Mouse (Mus musculus) limb, embryonic 13.5 days (tissue): Measurements from ENCODE around the gene Ugt2a2. TPM values are rescaled to one million over a fixed set of nuclear protein-coding genes. Genes with fewer than 3 reads are reported as not detected.
"Not testable (repeated sequence)": the region's sequence is repeated elsewhere in the genome, so short reads cannot be mapped to it uniquely, and the experiment has no call there.

Experiments
- ATAC-seq: fragments of 200-750 bp; cut with Nextera tagmentation; 2 replicates; pipeline ENCODE4 v1.8.0; 2017; ENCODE audit warnings: low read depth, moderate number of reproducible peaks, moderate TSS enrichment; ENCODE audit not compliant: low FRiP score
- H3K27ac ChIP-seq: fragments of 300-500 bp; sonication (generic); 2 replicates; pipeline ENCODE4 v1.5.1; 2015; ENCODE audit warnings: inconsistent platforms, mild to moderate bottlenecking, moderate library complexity
- H3K27me3 ChIP-seq: fragments of 300-500 bp; sonication (generic); 2 replicates; pipeline ENCODE4 v1.6.1; 2015; ENCODE audit warnings: mild to moderate bottlenecking, inconsistent platforms
- H3K36me3 ChIP-seq: fragments of 300-500 bp; sonication (generic); 2 replicates; pipeline ENCODE4 v1.6.1; 2015; ENCODE audit warnings: inconsistent platforms, mild to moderate bottlenecking, moderate library complexity
- H3K4me1 ChIP-seq: fragments of 300-500 bp; sonication (generic); 2 replicates; pipeline ENCODE4 v1.6.1; 2015; ENCODE audit warnings: inconsistent platforms
- H3K4me2 ChIP-seq: fragments of 300-500 bp; sonication (generic); replicated peaks from 2 replicates; pipeline ENCODE4 v1.6.1; 2015; ENCODE audit warnings: inconsistent platforms, mild to moderate bottlenecking, moderate library complexity
- H3K4me3 ChIP-seq: fragments of 300-500 bp; sonication (generic); 2 replicates; pipeline ENCODE4 v1.5.1; 2015; ENCODE audit warnings: moderate library complexity, mild to moderate bottlenecking, inconsistent platforms
- H3K9ac ChIP-seq: fragments of 300-500 bp; sonication (generic); 2 replicates; pipeline ENCODE4 v1.6.1; 2015; ENCODE audit warnings: mild to moderate bottlenecking, inconsistent platforms
- H3K9me3 ChIP-seq: fragments of 300-500 bp; sonication (generic); 2 replicates; pipeline ENCODE4 v1.6.1; 2016; ENCODE audit warnings: inconsistent platforms
- WGBS: fragments of 180-500 bp; shearing (Covaris S2); methylation state at CpG from one replicate; pipeline ENCODE4 v1.1.7; 2015; 5-methylcytosine and 5-hydroxymethylcytosine counted together
- polyA plus RNA-seq: library from polyadenylated mRNA; unstranded; fragments of >200 nt; fragmentation: Nextera tagmentation; extraction: Ambion mirVana; gene quantifications from 2 replicates; pipeline ENCODE4 v1.2.1, GENCODE M21; 2015

Gene Ugt2a2
- polyA plus RNA-seq, 1 experiment from 2014 or later: not detected

- Histone ChIP-seq H3K4me2 (no peak overlapping the region), H3K4me1 (no peaks in the 10 kb centered on the region), H3K36me3 (no peaks in the 10 kb centered on the region), H3K27ac (no peak overlapping the region), H3K9ac (no peak overlapping the region), H3K9me3 (no peaks in the 10 kb centered on the region), H3K27me3 (no peaks in the 10 kb centered on the region), H3K4me3 (no peak overlapping the region)
- no peak for ATAC-seq
- WGBS: 45% methylated on average over 3 of the region's 3 CpGs
Observed at GRCm38 (mm10) chr5:87436264-87436663, 45.8 kb downstream of the Ugt2a2 start.

GRCm38 (mm10) chr5:87425676-87426075 lies 56.4 kb downstream of the Ugt2a2 start:
- no peak overlapping the region for H3K4me2 ChIP-seq
- no peaks in the 10 kb centered on the region for H3K4me1 ChIP-seq
- H3K4me3 ChIP-seq: no peak overlapping the region
- H3K9me3 ChIP-seq: no peaks in the 10 kb centered on the region
- H3K27me3 ChIP-seq: no peaks in the 10 kb centered on the region
- WGBS: 79% methylated on average over 3 of the region's 3 CpGs
- no peak overlapping the region for H3K9ac ChIP-seq
- no peak overlapping the region for H3K27ac ChIP-seq
- ATAC-seq: no peak
- no peaks in the 10 kb centered on the region for H3K36me3 ChIP-seq

- not testable (repeated sequence) for H3K9me3 ChIP-seq, H3K36me3 ChIP-seq, ATAC-seq, H3K4me1 ChIP-seq, H3K27ac ChIP-seq, H3K4me3 ChIP-seq, H3K27me3 ChIP-seq, H3K4me2 ChIP-seq, H3K9ac ChIP-seq
- WGBS: 96% methylated on average over 1 of the region's 2 CpGs
Observed at GRCm38 (mm10) chr5:87424041-87424440, 58.0 kb downstream of the Ugt2a2 start, which contains the start of gene Ugt2b38. Ugt2b38 (minus strand) TSS chr5:87424203.

Other genes starting within 250 kb of the Ugt2a2 start
- not detected in 2 replicates for gene Ugt2b37, start 227.5 kb downstream of the Ugt2a2 start, polyA plus RNA-seq
- not detected in 2 replicates for gene Ugt2a3, start 145.1 kb downstream of the Ugt2a2 start, polyA plus RNA-seq
- not detected in 2 replicates for gene Ugt2b38, start 58.1 kb downstream of the Ugt2a2 start, polyA plus RNA-seq
- gene Gm43638, start 4.5 kb upstream of the Ugt2a2 start, polyA plus RNA-seq: not detected in 2 replicates
- gene Ugt2a1, start 8.6 kb upstream of the Ugt2a2 start, polyA plus RNA-seq: not detected in 2 replicates
- gene Sult1b1, start 55.9 kb upstream of the Ugt2a2 start, polyA plus RNA-seq: not detected in 2 replicates
- gene Sult1d1, start 86.8 kb upstream of the Ugt2a2 start, polyA plus RNA-seq: not detected in 2 replicates
- 0.11 TPM in 1 of 2 replicates, not detected in the other for gene Sult1e1, start 109.3 kb upstream of the Ugt2a2 start, polyA plus RNA-seq
- gene Csn1s1, start 183.9 kb upstream of the Ugt2a2 start, polyA plus RNA-seq: not detected in 2 replicates
- not detected in 2 replicates for gene Csn2, start 217.4 kb upstream of the Ugt2a2 start, polyA plus RNA-seq